ENCODE assay signal across 8 mouse cellular contexts in the genomic region with DNA sequence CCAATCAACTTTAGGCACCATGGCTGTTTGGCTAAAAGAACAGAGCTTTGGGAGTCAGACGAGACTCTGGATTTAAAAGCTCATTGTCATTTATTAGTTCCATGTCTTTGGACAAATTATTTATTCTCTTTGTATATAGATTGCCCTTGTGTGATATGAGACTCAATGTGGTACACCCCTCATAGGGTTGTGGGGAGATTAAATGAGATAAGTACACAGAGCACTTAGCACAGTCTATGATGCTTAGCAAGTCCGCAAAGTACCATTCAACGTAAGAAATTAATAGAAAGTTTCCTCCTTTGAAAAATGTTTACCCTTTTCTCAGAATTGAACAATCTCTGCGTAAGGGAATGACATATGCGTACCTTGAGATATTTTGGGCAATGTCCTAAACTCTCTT. TPM values are rescaled to one million over a fixed set of nuclear protein-coding genes. Genes with fewer than 3 reads are reported as not detected.
DNase-seq lines count a peak whose midpoint lies in the region; ATAC-seq and TF ChIP-seq lines count a peak whose summit lies in the region.
"Had no signal": no experiment of that assay in that cellular context is flagged by ENCODE, and none has a peak within 500 bp of the region (broad histone marks: within the 10 kb centered on the region; RNA-seq: fewer than 3 reads in every experiment).

No protein-coding gene starts in this region.

- no peaks in the 10 kb centered on the region for H3K9me3 ChIP-seq in forebrain, embryonic 12.5 days
- H3K9me3 ChIP-seq in intestine, postnatal 0 days (ENCODE audit: control insufficient read depth): no peaks in the 10 kb centered on the region
- no peaks in the 10 kb centered on the region for H3K9me3 ChIP-seq in neural tube, embryonic 14.5 days (ENCODE audit: control insufficient read depth, low read length)

- H3K4me1 ChIP-seq in forebrain, embryonic 12.5 days: no peaks in the 10 kb centered on the region
- no peaks in the 10 kb centered on the region for H3K4me1 ChIP-seq in intestine, postnatal 0 days (replicated peaks; ENCODE audit: control insufficient read depth, insufficient read depth, low read length)
- H3K4me1 ChIP-seq in neural tube, embryonic 14.5 days (ENCODE audit: control insufficient read depth, insufficient read depth, low read length): no peaks in the 10 kb centered on the region

- no peak overlapping the region for H3K9ac ChIP-seq in forebrain, embryonic 12.5 days
- no peak overlapping the region for H3K9ac ChIP-seq in intestine, postnatal 0 days (ENCODE audit: low read depth, low read length)
- H3K9ac ChIP-seq in neural tube, embryonic 14.5 days (replicated peaks; ENCODE audit: low read depth, low read length): no peak overlapping the region

- no peak overlapping the region; the same call in 1 of the 2 replicates for H3K27ac ChIP-seq in left cerebral cortex, adult 2 months
- no peak overlapping the region for H3K27ac ChIP-seq in forebrain, embryonic 12.5 days
- H3K27ac ChIP-seq in intestine, postnatal 0 days (ENCODE audit: low read depth, low read length): no peak overlapping the region
- no peak overlapping the region for H3K27ac ChIP-seq in neural tube, embryonic 14.5 days (ENCODE audit: low read depth, low read length)

- H3K36me3 ChIP-seq in forebrain, embryonic 12.5 days (replicated peaks): no peaks in the 10 kb centered on the region
- no peaks in the 10 kb centered on the region for H3K36me3 ChIP-seq in intestine, postnatal 0 days (ENCODE audit: control insufficient read depth, insufficient read depth)
- H3K36me3 ChIP-seq in neural tube, embryonic 14.5 days (ENCODE audit: control insufficient read depth, insufficient read depth, low read length): no peaks in the 10 kb centered on the region

- no peak for DNase-seq in left cerebral cortex, adult 2 months (ENCODE audit: extremely low spot score in 1 of 2, low spot score in 2 of 2)
- no peak for DNase-seq in left cerebral cortex, postnatal 14 days (ENCODE audit: low spot score in 2 of 2)
- no peak for DNase-seq in left cerebral cortex, adult 11 months (ENCODE audit: low spot score)
- DNase-seq in urinary bladder, postnatal 36 days (ENCODE audit: low spot score in 2 of 2): no peak

- WGBS in forebrain, embryonic 12.5 days: 50% methylated on average over 5 of the region's 5 CpGs
- WGBS in intestine, postnatal 0 days: 55% methylated on average over 5 of the region's 5 CpGs
- WGBS in neural tube, embryonic 14.5 days: 46% methylated on average over 5 of the region's 5 CpGs

- peak overlapping the region; percentile 50 for H3K4me3 ChIP-seq in left cerebral cortex, adult 2 months
- H3K4me3 ChIP-seq in forebrain, embryonic 12.5 days (replicated peaks): peak overlapping the region; percentile 56
- H3K4me3 ChIP-seq in intestine, postnatal 0 days (ENCODE audit: low read depth, low read length): peak overlapping the region; percentile 65
- peak overlapping the region; percentile 45 for H3K4me3 ChIP-seq in neural tube, embryonic 14.5 days (ENCODE audit: low read depth, low read length)

- no peak for TF ChIP-seq CTCF in left cerebral cortex, adult 2 months (IDR thresholded peaks at IDR 0.05)
- TF ChIP-seq CTCF in intestine, postnatal 0 days (IDR thresholded peaks at IDR 0.05; ENCODE audit: low read depth): no peak

- intact Hi-C loops in left cerebral cortex, adult 2 months (cut with DNase I): loop anchor here (5.0 kb wide), 1 partner anchor 68 kb away; no protein-coding TSS in a partner anchor
- intact Hi-C loops in left cerebral cortex, postnatal 14 days (cut with DNase I): no loop called here

- peaks cover 48% of the 10 kb centered on the region for H3K27me3 ChIP-seq in forebrain, embryonic 12.5 days
- H3K27me3 ChIP-seq in intestine, postnatal 0 days (replicated peaks; ENCODE audit: control insufficient read depth, insufficient read depth, low read length): no peaks in the 10 kb centered on the region
- peaks cover 17% of the 10 kb centered on the region for H3K27me3 ChIP-seq in neural tube, embryonic 14.5 days (ENCODE audit: control insufficient read depth, insufficient read depth, low read length)

- ATAC-seq in forebrain, embryonic 12.5 days (ENCODE audit: low FRiP score): peak; percentile 47; the same call in 1 of the 2 replicates
- ATAC-seq in intestine, postnatal 0 days: no peak
- peak; percentile 43; the same call in 1 of the 2 replicates for ATAC-seq in neural tube, embryonic 14.5 days (ENCODE audit: low read depth)

- H3K4me2 ChIP-seq in forebrain, embryonic 12.5 days: peak overlapping the region; percentile 51
- H3K4me2 ChIP-seq in intestine, postnatal 0 days (replicated peaks; ENCODE audit: low read depth): peak overlapping the region; percentile 70
- peak overlapping the region; percentile 48 for H3K4me2 ChIP-seq in neural tube, embryonic 14.5 days (ENCODE audit: low read depth, low read length)

RNA-seq across cellular contexts. Expression of a gene that starts 0.5 kb away (rescaled TPM):
- 10 to 100 TPM; 22.3 to 22.7 TPM for total RNA-seq in left cerebral cortex, adult 2 months (2021)
- total RNA-seq in left cerebral cortex, postnatal 14 days (2021): 10 to 100 TPM; 11.2 to 11.8 TPM
- polyA plus RNA-seq in forebrain, embryonic 12.5 days (2016; fragmentation: Nextera tagmentation; extraction: Ambion mirVana): 8.1 TPM in 2 replicates
- 2.0 and 2.3 TPM in 2 replicates for polyA plus RNA-seq in intestine, postnatal 0 days (2015; fragmentation: Nextera tagmentation; extraction: Ambion mirVana)
- 10.5 and 11.3 TPM in 2 replicates for polyA plus RNA-seq in neural tube, embryonic 14.5 days (2014; fragmentation: Nextera tagmentation; extraction: Ambion mirVana)

RNA-seq across cellular contexts. Expression of a gene that starts 34.6 kb away (rescaled TPM):
- total RNA-seq in left cerebral cortex, adult 2 months (2021): not detected
- total RNA-seq in left cerebral cortex, postnatal 14 days (2021): not detected
- polyA plus RNA-seq in forebrain, embryonic 12.5 days (2016; fragmentation: Nextera tagmentation; extraction: Ambion mirVana): not detected in 2 replicates
- polyA plus RNA-seq in intestine, postnatal 0 days (2015; fragmentation: Nextera tagmentation; extraction: Ambion mirVana): not detected in 2 replicates
- polyA plus RNA-seq in neural tube, embryonic 14.5 days (2014; fragmentation: Nextera tagmentation; extraction: Ambion mirVana): not detected in 2 replicates
- polyA plus RNA-seq: Patski had no signal

RNA-seq across cellular contexts. Expression of a gene that starts 58.5 kb away (rescaled TPM):
- total RNA-seq in left cerebral cortex, adult 2 months (2021): not detected
- total RNA-seq in left cerebral cortex, postnatal 14 days (2021): under 1 TPM in 1 of 2 experiments, not detected in 1; 0.46 TPM
- 0.49 TPM in 1 of 2 replicates, not detected in the other for polyA plus RNA-seq in forebrain, embryonic 12.5 days (2016; fragmentation: Nextera tagmentation; extraction: Ambion mirVana)
- 0.25 and 0.58 TPM in 2 replicates for polyA plus RNA-seq in intestine, postnatal 0 days (2015; fragmentation: Nextera tagmentation; extraction: Ambion mirVana)
- polyA plus RNA-seq in neural tube, embryonic 14.5 days (2014; fragmentation: Nextera tagmentation; extraction: Ambion mirVana): 0.35 TPM in 2 replicates
